Mouse (Mus musculus) hindbrain, embryonic 15.5 days (tissue): ENCODE results near the gene Pfkm. TPM values are rescaled to one million over a fixed set of nuclear protein-coding genes. Genes with fewer than 3 reads are reported as not detected.

Source experiments
- ATAC-seq: fragments of 200-750 bp; cut with Nextera tagmentation; 2 replicates; pipeline ENCODE4 v1.8.0; 2017; ENCODE audit warnings: low read depth, moderate number of reproducible peaks, moderate TSS enrichment; ENCODE audit not compliant: low FRiP score
- H3K27ac ChIP-seq: fragments of 300-500 bp; sonication (generic); replicated peaks from 2 replicates; pipeline ENCODE4 v1.5.1; 2015; ENCODE audit warnings: mild to moderate bottlenecking, inconsistent platforms
- H3K27me3 ChIP-seq: fragments of 300-500 bp; sonication (generic); 2 replicates; pipeline ENCODE4 v1.6.1; 2015; ENCODE audit warnings: control low read depth, inconsistent platforms
- H3K36me3 ChIP-seq: fragments of 300-500 bp; sonication (generic); 2 replicates; pipeline ENCODE4 v1.6.1; 2015; ENCODE audit warnings: control low read depth, inconsistent platforms
- H3K4me1 ChIP-seq: fragments of 300-500 bp; sonication (generic); replicated peaks from 2 replicates; pipeline ENCODE4 v1.6.1; 2015; ENCODE audit warnings: control low read depth, inconsistent platforms
- H3K4me2 ChIP-seq: fragments of 300-500 bp; sonication (generic); 2 replicates; pipeline ENCODE4 v1.6.1; 2015; ENCODE audit warnings: moderate library complexity, mild to moderate bottlenecking, inconsistent platforms
- H3K4me3 ChIP-seq: fragments of 300-500 bp; sonication (generic); 2 replicates; pipeline ENCODE4 v1.5.1; 2015; ENCODE audit warnings: mild to moderate bottlenecking, inconsistent platforms
- H3K9ac ChIP-seq: fragments of 300-500 bp; sonication (generic); 2 replicates; pipeline ENCODE4 v1.6.1; 2015; ENCODE audit warnings: inconsistent platforms
- H3K9me3 ChIP-seq: fragments of 300-500 bp; sonication (generic); 2 replicates; pipeline ENCODE4 v1.6.1; 2016; ENCODE audit warnings: control low read depth, inconsistent platforms
- WGBS: fragments of 180-500 bp; shearing (Covaris S2); methylation state at CpG from one replicate; pipeline ENCODE4 v1.1.7; 2015; 5-methylcytosine and 5-hydroxymethylcytosine counted together
- polyA plus RNA-seq: library from polyadenylated mRNA; unstranded; fragments of >200 nt; fragmentation: Nextera tagmentation; extraction: Ambion mirVana; gene quantifications from 2 replicates; pipeline ENCODE4 v1.2.1, GENCODE M21; 2015

The Pfkm gene
- polyA plus RNA-seq, result 87.6 and 90.0 TPM in 2 replicates

- no peaks in the 10 kb centered on the region for H3K27me3 ChIP-seq
- 0 out of 2 replicates have a peak, but pooled peaks cover 4% of the 10 kb centered on the region for H3K36me3 ChIP-seq
- WGBS, result under 1% methylated on average over 30 of the region's 30 CpGs
- peak within 1 kb of the TSS; percentile 93 for H3K9ac ChIP-seq
- H3K4me1 ChIP-seq, result peaks cover 23% of the 10 kb centered on the region
- peak within 1 kb of the TSS; percentile 97 for H3K4me3 ChIP-seq
- peak within 1 kb of the TSS; percentile 95 for H3K27ac ChIP-seq
- no peaks in the 10 kb centered on the region for H3K9me3 ChIP-seq
- no peak for ATAC-seq
- peak within 1 kb of the TSS; percentile 79 for H3K4me2 ChIP-seq
Measured at GRCm38 (mm10) chr15:98092372-98093120, at the start of gene Pfkm. Gene Pfkm (plus strand): TSS chr15:98092589.

GRCm38 (mm10) chr15:98043967-98044366, 48.4 kb upstream of the Pfkm start:
- H3K4me1 ChIP-seq, result no peaks in the 10 kb centered on the region
- no peak for ATAC-seq
- no peaks in the 10 kb centered on the region for H3K27me3 ChIP-seq
- no peaks in the 10 kb centered on the region for H3K9me3 ChIP-seq
- H3K9ac ChIP-seq, result no peak overlapping the region
- peaks cover 71% of the 10 kb centered on the region for H3K36me3 ChIP-seq
- H3K4me2 ChIP-seq, result no peak overlapping the region
- H3K4me3 ChIP-seq, result no peak overlapping the region
- WGBS, result 96% methylated on average over 6 of the region's 6 CpGs
- no peak overlapping the region for H3K27ac ChIP-seq

- no peaks in the 10 kb centered on the region for H3K27me3 ChIP-seq
- H3K4me1 ChIP-seq, result no peaks in the 10 kb centered on the region
- H3K27ac ChIP-seq, result no peak overlapping the region
- no peak overlapping the region for H3K9ac ChIP-seq
- 95% methylated on average over 5 of the region's 5 CpGs for whole genome bisulfite sequencing
- H3K9me3 ChIP-seq, result no peaks in the 10 kb centered on the region
- ATAC-seq, result no peak
- H3K36me3 ChIP-seq, result peaks cover 69% of the 10 kb centered on the region
- no peak overlapping the region for H3K4me3 ChIP-seq
- H3K4me2 ChIP-seq, result no peak overlapping the region
Measured at GRCm38 (mm10) chr15:98044387-98044786, 48.0 kb upstream of the Pfkm start.

- Histone ChIP-seq H3K9ac (no peak overlapping the region), H3K9me3 (no peaks in the 10 kb centered on the region), H3K4me1 (no peaks in the 10 kb centered on the region), H3K27ac (no peak overlapping the region), H3K4me2 (no peak overlapping the region), H3K4me3 (no peak overlapping the region), H3K36me3 (peaks cover 48% of the 10 kb centered on the region), H3K27me3 (no peaks in the 10 kb centered on the region)
- WGBS, result 92% methylated on average over 13 of the region's 13 CpGs
- no peak for ATAC-seq
Measured at GRCm38 (mm10) chr15:98048918-98049700, 43.3 kb upstream of the Pfkm start.

- Histone ChIP-seq H3K27ac (no peak overlapping the region), H3K9me3 (no peaks in the 10 kb centered on the region), H3K4me1 (no peaks in the 10 kb centered on the region), H3K4me2 (no peak overlapping the region), H3K9ac (no peak overlapping the region), H3K27me3 (no peaks in the 10 kb centered on the region), H3K36me3 (peaks cover 35% of the 10 kb centered on the region), H3K4me3 (no peak overlapping the region)
- no peak for ATAC-seq
- 86% methylated on average over 5 of the region's 5 CpGs for WGBS
Measured at GRCm38 (mm10) chr15:98051685-98052084, 40.7 kb upstream of the Pfkm start.

- ATAC-seq, result no peak
- no peak overlapping the region for H3K4me3 ChIP-seq
- WGBS, result 28% methylated on average over 5 of the region's 5 CpGs
- H3K9ac ChIP-seq, result no peak overlapping the region
- no peak overlapping the region for H3K27ac ChIP-seq
- H3K36me3 ChIP-seq, result peaks cover 43% of the 10 kb centered on the region
- no peaks in the 10 kb centered on the region for H3K9me3 ChIP-seq
- H3K4me1 ChIP-seq, result no peaks in the 10 kb centered on the region
- no peak overlapping the region for H3K4me2 ChIP-seq
- H3K27me3 ChIP-seq, result no peaks in the 10 kb centered on the region
Measured at GRCm38 (mm10) chr15:98055246-98055645, 37.1 kb upstream of the Pfkm start.

- H3K27me3 ChIP-seq, result no peaks in the 10 kb centered on the region
- H3K27ac ChIP-seq, result no peak overlapping the region
- no peaks in the 10 kb centered on the region for H3K9me3 ChIP-seq
- 95% methylated on average over 5 of the region's 5 CpGs for WGBS
- no peak overlapping the region for H3K4me2 ChIP-seq
- peaks cover 70% of the 10 kb centered on the region for H3K36me3 ChIP-seq
- no peak overlapping the region for H3K9ac ChIP-seq
- no peak overlapping the region for H3K4me3 ChIP-seq
- H3K4me1 ChIP-seq, result no peaks in the 10 kb centered on the region
- no peak for ATAC-seq
Measured at GRCm38 (mm10) chr15:98065881-98066280, 26.5 kb upstream of the Pfkm start.

GRCm38 (mm10) chr15:98066602-98067001, 25.8 kb upstream of the Pfkm start:
- Histone ChIP-seq H3K36me3 (peaks cover 66% of the 10 kb centered on the region), H3K4me1 (no peaks in the 10 kb centered on the region), H3K4me3 (no peak overlapping the region), H3K4me2 (no peak overlapping the region), H3K9ac (no peak overlapping the region), H3K27ac (no peak overlapping the region), H3K9me3 (no peaks in the 10 kb centered on the region), H3K27me3 (no peaks in the 10 kb centered on the region)
- no peak for ATAC-seq
- 95% methylated on average over 12 of the region's 12 CpGs for WGBS

- Histone ChIP-seq H3K4me3 (no peak overlapping the region), H3K9me3 (no peaks in the 10 kb centered on the region), H3K27ac (no peak overlapping the region), H3K4me1 (no peaks in the 10 kb centered on the region), H3K9ac (no peak overlapping the region), H3K27me3 (no peaks in the 10 kb centered on the region), H3K4me2 (no peak overlapping the region), H3K36me3 (peaks cover 59% of the 10 kb centered on the region)
- ATAC-seq, result no peak
- 76% methylated on average over 3 of the region's 3 CpGs for WGBS
Measured at GRCm38 (mm10) chr15:98067492-98067891, 24.9 kb upstream of the Pfkm start.

- H3K4me2 ChIP-seq, result no peak overlapping the region
- no peaks in the 10 kb centered on the region for H3K4me1 ChIP-seq
- H3K4me3 ChIP-seq, result no peak overlapping the region
- ATAC-seq, result no peak
- no peak overlapping the region for H3K27ac ChIP-seq
- 90% methylated on average over 9 of the region's 9 CpGs for WGBS
- no peaks in the 10 kb centered on the region for H3K27me3 ChIP-seq
- H3K9me3 ChIP-seq, result no peaks in the 10 kb centered on the region
- peaks cover 52% of the 10 kb centered on the region for H3K36me3 ChIP-seq
- H3K9ac ChIP-seq, result no peak overlapping the region
Measured at GRCm38 (mm10) chr15:98068506-98068905, 23.9 kb upstream of the Pfkm start.

GRCm38 (mm10) chr15:98069566-98070245, 22.7 kb upstream of the Pfkm start:
- no peaks in the 10 kb centered on the region for H3K4me1 ChIP-seq
- no peaks in the 10 kb centered on the region for H3K27me3 ChIP-seq
- H3K9me3 ChIP-seq, result no peaks in the 10 kb centered on the region
- H3K27ac ChIP-seq, result no peak overlapping the region
- no peak overlapping the region for H3K4me3 ChIP-seq
- peaks cover 47% of the 10 kb centered on the region for H3K36me3 ChIP-seq
- no peak overlapping the region for H3K4me2 ChIP-seq
- no peak overlapping the region for H3K9ac ChIP-seq
- ATAC-seq, result no peak
- WGBS, result 90% methylated on average over 8 of the region's 8 CpGs

GRCm38 (mm10) chr15:98070376-98070775, 22.0 kb upstream of the Pfkm start:
- H3K9me3 ChIP-seq, result no peaks in the 10 kb centered on the region
- no peak overlapping the region for H3K27ac ChIP-seq
- H3K4me2 ChIP-seq, result no peak overlapping the region
- no peaks in the 10 kb centered on the region for H3K4me1 ChIP-seq
- H3K9ac ChIP-seq, result no peak overlapping the region
- ATAC-seq, result no peak
- H3K27me3 ChIP-seq, result no peaks in the 10 kb centered on the region
- peaks cover 47% of the 10 kb centered on the region for H3K36me3 ChIP-seq
- H3K4me3 ChIP-seq, result no peak overlapping the region
- 95% methylated on average over 3 of the region's 3 CpGs for WGBS
